Mouse (Mus musculus) A20 (cell line): Measurements from ENCODE around the gene Atp6v0c.
"Not testable (repeated sequence)": the region's sequence is repeated elsewhere in the genome, so short reads cannot be mapped to it uniquely, and the experiment has no call there.

ENCODE experiments used
- DNase-seq: peaks from one replicate; pipeline ENCODE4 v3.0.0-alpha.2; 2011; ENCODE audit warnings: low read depth, low spot score

Gene Atp6v0c

DNA sequence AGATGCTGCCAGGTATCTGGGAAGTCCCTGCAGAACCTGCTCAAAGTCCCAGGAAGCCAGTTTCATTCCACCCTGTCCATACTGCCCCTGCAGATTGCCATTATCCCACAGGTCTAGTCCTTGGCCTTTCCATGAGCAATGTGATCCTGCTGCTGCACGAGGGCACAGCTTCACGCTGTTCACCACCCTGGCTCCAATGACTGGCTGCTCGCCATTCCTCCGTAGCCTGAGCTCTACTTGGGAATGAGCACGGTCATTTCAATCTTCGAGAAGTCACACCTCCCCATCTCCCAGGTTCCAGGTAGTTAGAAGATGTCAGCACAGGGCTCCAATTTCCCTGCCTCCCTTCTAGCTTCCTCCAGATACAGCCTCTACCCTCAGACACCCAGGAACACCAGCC lies 12.4 kb downstream of the Atp6v0c start:
- DNase-seq, result no peak

DNA sequence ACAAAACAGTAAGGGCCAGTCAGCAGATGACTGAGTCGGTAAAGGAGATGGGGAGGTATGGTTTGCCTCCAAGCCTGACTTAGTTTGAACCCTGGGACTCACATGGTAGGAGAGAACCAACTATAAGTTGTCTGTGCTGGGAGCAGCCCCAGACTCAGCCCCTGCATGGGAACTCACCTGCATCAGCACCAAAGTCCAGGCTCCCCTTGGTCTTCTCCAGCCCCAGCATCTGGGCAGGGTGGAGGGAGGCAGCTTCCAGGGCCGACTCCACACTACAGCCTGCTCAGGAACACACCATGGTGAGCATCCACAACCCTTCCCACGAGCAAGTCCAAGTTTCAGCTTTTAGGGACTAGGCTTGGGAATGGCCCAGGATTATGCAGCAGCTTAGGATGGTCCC lies 13.1 kb downstream of the Atp6v0c start:
- no peak for DNase-seq

DNA sequence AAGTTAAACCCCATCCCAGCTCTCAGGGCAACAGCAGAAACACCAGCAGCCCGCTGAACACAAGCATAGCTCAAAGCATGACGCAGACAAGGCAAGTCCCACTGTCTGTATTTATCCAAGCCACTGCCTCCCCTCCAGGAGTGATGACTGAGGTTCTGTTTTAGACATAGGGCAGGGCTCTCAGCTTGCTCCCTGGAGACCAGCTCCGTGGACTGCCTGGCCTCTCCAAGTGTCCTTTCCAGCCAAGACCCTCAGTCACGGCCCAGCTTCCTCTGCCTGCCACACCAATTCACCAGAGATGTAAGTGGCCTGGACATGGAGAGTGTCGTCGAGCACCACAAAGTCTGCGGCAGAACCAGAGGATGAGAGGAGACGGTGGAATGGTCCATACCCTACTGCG lies 13.8 kb downstream of the Atp6v0c start:
- no peak for DNase-seq

- DNase-seq, result no peak
Measured at GRCm38 (mm10) chr17:24154463-24154862, 15.0 kb downstream of the Atp6v0c start.

DNA sequence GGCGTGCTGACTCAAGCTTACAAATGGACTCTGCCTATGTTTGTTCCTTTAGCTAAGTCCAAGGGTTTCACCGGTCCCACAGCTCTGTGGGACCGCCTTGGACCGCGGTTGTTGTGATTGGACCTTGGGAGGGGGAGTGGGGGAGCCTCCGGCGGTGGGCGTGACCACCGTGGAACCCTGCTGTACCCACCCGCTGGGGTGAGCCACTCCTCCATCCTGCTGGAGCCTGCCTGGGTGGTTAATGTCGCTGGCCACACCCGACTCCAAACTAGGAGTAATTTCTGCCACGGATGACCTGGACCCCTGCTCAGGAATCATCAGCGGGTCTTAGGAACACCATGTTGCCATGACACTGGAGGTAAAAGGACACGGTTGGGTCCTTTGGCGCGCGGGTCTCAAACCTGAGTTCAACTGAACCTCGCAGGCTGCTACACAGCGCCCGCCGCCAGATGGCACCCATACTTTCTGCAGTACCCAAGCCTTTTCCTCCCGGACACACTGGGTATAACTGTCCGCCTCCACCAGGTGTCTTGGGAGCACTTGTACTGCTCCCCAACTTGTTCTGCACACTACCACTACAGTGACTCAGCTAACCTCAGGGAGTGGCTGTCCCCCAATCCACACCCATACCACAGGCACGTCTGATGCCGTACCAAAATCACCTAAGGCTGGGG lies 17.5 kb downstream of the Atp6v0c start:
- DNase-seq, result peak; percentile 83

DNA sequence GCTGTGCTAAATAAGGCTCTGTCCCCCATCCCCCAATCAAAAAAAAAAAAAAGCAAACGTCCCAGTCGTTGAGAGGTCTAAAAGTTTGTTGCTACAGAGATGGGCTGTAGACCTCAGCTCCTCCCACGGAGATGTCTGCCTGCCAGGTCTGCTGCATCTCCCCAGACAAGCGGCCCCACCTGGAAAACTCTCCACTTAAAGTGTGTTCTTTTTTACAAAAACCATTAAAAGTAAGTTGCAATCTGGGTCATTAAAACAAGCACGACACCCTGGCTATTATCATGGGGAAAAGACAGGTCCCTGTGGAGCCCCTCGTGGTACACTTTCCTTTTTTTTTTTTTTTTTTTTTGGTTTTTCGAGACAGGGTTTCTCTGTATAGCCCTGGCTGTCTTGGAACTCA lies 18.1 kb downstream of the Atp6v0c start:
- no peak for DNase-seq

- DNase-seq, result no peak
Measured at GRCm38 (mm10) chr17:24150824-24151223, 18.7 kb downstream of the Atp6v0c start, which contains the start of gene Pdpk1. TSS of gene Pdpk1 (minus strand) at chr17:24150924.

DNA sequence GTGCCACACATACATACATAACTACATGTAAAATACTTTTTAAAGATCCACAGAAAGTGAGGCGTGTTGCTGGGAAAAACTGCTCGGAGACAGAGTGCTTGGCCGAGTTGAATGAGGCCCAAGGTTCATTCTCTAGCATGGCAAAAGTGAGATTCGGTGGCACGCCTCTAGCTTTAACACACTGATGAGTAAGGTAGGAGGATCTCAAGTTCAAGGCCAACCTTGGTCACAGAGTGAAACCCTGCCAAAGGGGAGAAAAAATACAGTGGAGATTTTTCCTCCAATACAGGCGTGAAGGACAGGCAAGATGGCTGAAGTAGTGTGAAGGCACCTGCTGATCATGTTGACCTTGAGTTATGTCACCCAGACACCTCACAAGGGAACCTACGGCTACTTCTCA lies 20.1 kb downstream of the Atp6v0c start:
- no peak for DNase-seq

DNA sequence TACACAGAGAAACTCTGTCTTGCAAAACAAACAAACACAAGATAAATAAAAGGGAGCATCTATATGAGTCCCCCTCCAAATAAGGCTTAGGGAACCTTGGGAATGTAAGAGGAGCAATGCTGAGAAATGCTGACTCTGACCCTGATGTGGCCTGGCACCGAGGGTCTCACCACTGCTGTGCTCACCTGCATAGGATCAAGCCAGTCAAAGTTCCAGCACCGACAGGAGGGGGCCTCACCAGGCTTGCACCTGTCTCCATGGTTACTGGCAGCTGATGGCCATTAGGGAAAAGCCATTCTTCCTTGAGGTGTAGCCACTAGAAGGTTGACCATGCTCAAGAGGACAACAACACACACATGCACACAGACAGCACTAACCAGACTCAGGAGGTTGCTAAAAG lies 26.6 kb downstream of the Atp6v0c start:
- no peak for DNase-seq

DNA sequence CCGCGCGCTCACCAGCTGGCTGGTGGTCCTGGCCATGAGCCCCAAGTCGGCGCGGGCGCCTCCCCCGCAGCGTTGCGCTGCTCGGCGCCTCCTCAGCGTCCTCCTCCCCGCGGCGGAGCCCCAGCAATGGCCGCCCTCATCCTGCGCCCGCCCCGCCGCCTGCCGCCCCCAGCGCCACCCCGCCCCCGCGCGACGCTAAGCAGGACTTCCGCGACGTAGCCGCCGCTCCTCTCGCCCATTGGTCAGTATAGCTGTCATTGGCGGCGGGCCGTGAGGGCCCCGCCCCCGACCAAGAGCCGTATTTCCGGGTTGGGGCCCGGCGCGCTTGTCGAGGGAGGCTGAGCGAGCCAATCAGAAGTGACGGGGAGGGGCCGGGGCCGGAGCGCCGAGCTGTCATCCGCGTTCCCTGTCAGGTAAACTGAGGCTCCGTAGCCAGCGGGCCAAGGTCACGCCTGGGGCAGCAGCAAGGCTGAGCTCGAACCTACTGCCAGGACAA lies 28.0 kb downstream of the Atp6v0c start:
- peak; percentile 98 for DNase-seq

GRCm38 (mm10) chr17:24140845-24141424 lies 28.6 kb downstream of the Atp6v0c start:
- peak; percentile 57 for DNase-seq

GRCm38 (mm10) chr17:24139968-24140367 lies 29.5 kb downstream of the Atp6v0c start:
- DNase-seq, result no peak

DNA sequence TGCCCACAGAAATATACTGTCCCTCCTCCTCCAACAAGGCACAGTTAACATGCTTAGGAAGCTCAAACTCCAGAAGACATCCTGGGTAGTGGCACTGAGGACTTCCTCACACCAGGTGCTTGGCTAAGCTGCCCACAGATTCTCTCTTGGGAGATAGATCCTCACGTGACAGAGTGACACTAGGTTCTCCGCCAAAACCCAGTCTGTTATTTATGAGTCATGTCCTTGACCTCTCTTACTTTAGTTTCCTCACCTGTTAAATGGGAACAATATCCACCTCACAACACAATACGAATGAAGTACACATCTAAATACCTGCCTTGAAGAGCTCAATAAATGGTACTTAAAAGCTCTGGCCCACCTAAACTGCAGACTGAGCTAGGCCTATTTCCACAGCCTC lies 30.2 kb downstream of the Atp6v0c start:
- peak; percentile 61 for DNase-seq

DNA sequence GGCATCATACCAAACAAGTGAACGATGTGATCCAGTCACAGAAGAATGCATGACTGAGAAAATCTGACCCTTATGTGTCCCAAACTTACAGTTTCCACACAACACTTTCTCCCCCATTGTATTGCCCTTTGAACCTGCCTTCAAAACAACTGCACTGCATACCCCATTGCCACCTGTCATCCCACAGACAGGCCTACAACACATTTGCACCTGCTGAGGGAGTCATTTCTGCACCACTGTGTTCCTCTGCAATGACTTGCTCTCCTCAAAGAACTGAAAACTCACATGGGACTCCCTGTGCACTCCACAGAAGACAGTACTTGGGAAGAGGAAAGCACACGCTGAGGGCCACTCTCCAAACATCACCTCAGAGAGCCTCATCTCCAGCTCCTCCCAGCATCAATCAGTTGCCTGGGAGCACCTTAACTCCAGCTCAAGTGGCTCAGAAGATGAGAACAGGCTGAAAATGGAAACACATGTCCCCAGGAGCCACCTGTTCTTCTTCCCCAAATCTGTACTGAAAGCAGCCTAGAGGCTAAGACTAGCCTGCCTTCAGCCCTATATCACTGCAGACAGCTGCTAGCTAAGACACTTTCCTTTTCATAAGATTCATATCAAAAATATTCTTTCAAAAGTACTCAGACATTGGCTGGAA lies 32.1 kb downstream of the Atp6v0c start:
- DNase-seq, result peak; percentile 92

- DNase-seq, result no peak
Measured at GRCm38 (mm10) chr17:24134062-24134461, 35.4 kb downstream of the Atp6v0c start.

DNA sequence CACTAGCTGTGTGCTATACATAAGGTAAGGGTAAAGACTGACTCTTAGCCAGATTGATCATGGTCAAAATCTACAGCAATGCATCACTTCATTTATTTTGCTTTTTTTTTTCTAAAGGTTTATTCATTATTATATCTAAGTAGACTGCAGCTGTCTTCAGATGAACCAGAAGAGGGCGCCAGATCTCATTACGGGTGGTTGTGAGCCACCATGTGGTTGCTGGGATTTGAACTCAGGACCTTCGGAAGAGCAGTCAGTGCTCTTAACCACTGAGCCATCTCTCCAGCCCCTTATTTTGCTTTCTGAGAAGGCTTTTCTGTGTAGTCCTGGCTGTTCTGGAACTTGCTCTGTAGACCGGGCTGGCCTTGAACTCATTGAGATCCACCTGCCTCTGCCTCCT lies 36.6 kb downstream of the Atp6v0c start:
- DNase-seq, result not testable (repeated sequence)

DNA sequence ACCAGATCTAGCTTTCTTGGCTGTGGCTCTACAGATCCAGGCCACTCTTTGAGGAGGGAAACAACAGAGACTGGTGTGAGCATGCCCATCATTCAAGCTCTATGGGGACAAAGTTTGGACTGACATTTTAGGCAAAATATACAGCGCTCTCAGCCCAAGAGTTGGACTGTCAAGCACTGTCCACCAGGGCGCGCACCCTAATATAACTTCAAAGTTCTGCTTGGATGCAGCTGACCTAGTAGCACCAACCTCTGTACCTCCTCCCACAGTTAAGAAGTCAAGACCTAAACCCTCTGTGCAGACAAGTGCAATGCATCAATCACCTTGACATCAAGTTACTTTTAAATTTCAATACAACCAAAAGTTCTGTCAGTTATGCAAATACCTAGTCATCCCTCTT lies 37.9 kb downstream of the Atp6v0c start:
- DNase-seq, result peak; percentile 75

GRCm38 (mm10) chr17:24129246-24129645 lies 40.3 kb downstream of the Atp6v0c start:
- DNase-seq, result not testable (repeated sequence)

- DNase-seq, result no peak
Measured at GRCm38 (mm10) chr17:24127592-24127991, 41.9 kb downstream of the Atp6v0c start.

GRCm38 (mm10) chr17:24126801-24127200 lies 42.7 kb downstream of the Atp6v0c start:
- peak; percentile 38 for DNase-seq

- DNase-seq, result no peak
Measured at GRCm38 (mm10) chr17:24119446-24119845, 50.1 kb downstream of the Atp6v0c start.
